Mouse (Mus musculus) forebrain, embryonic 13.5 days (tissue): ENCODE data around the gene Pih1d2. TPM values are rescaled to one million over a fixed set of nuclear protein-coding genes. Genes with fewer than 3 reads are reported as not detected.

Experiments used
- ATAC-seq: fragments of 200-750 bp; cut with Nextera tagmentation; 2 replicates; pipeline ENCODE4 v1.8.0; 2017
- H3K27ac ChIP-seq: fragments of 300-500 bp; sonication (generic); 2 replicates; pipeline ENCODE4 v1.5.1; 2015; ENCODE audit warnings: inconsistent platforms, mild to moderate bottlenecking, moderate library complexity
- H3K27me3 ChIP-seq: fragments of 300-500 bp; sonication (generic); 2 replicates; pipeline ENCODE4 v1.6.1; 2015; ENCODE audit warnings: mild to moderate bottlenecking, inconsistent platforms
- H3K36me3 ChIP-seq: fragments of 300-500 bp; sonication (generic); 2 replicates; pipeline ENCODE4 v1.6.1; 2015; ENCODE audit warnings: mild to moderate bottlenecking, inconsistent platforms; ENCODE audit not compliant: poor library complexity, severe bottlenecking
- H3K4me1 ChIP-seq: fragments of 300-500 bp; sonication (generic); 2 replicates; pipeline ENCODE4 v1.6.1; 2015; ENCODE audit warnings: inconsistent platforms
- H3K4me2 ChIP-seq: fragments of 300-500 bp; sonication (generic); 2 replicates; pipeline ENCODE4 v1.6.1; 2015; ENCODE audit warnings: inconsistent platforms, mild to moderate bottlenecking, moderate library complexity
- H3K4me3 ChIP-seq: fragments of 300-500 bp; sonication (generic); 2 replicates; pipeline ENCODE4 v1.5.1; 2015; ENCODE audit warnings: mild to moderate bottlenecking, inconsistent platforms
- H3K9ac ChIP-seq: fragments of 300-500 bp; sonication (generic); 2 replicates; pipeline ENCODE4 v1.6.1; 2015; ENCODE audit warnings: mild to moderate bottlenecking, inconsistent platforms
- H3K9me3 ChIP-seq: fragments of 300-500 bp; sonication (generic); replicated peaks from 2 replicates; pipeline ENCODE4 v1.6.1; 2016; ENCODE audit warnings: inconsistent platforms
- WGBS: fragments of 180-500 bp; shearing (Covaris S2); methylation state at CpG from one replicate; pipeline ENCODE4 v1.1.7; 2015; 5-methylcytosine and 5-hydroxymethylcytosine counted together
- polyA plus RNA-seq: library from polyadenylated mRNA; unstranded; fragments of >200 nt; fragmentation: Nextera tagmentation; extraction: Ambion mirVana; gene quantifications from 2 replicates; pipeline ENCODE4 v1.2.1, GENCODE M21; 2015

Pih1d2 gene
- polyA plus RNA-seq, 1 experiment from 2014 or later, result 5.0 TPM

- Histone ChIP-seq H3K9ac (no peak overlapping the region), H3K4me1 (no peaks in the 10 kb centered on the region), H3K27ac (no peak overlapping the region), H3K27me3 (no peaks in the 10 kb centered on the region), H3K4me3 (no peak overlapping the region), H3K36me3 (peaks cover 64% of the 10 kb centered on the region), H3K9me3 (no peaks in the 10 kb centered on the region), H3K4me2 (no peak overlapping the region)
- no peak for ATAC-seq
- WGBS, result 95% methylated on average over 11 of the region's 11 CpGs
Observed at GRCm38 (mm10) chr9:50634270-50634669, 17.1 kb downstream of the Pih1d2 start.

GRCm38 (mm10) chr9:50646826-50647370 lies 29.8 kb downstream of the Pih1d2 start:
- WGBS, result 76% methylated on average over 10 of the region's 10 CpGs
- H3K9ac ChIP-seq, result no peak overlapping the region
- no peaks in the 10 kb centered on the region for H3K9me3 ChIP-seq
- H3K27ac ChIP-seq, result no peak overlapping the region
- ATAC-seq, result no peak
- no peak overlapping the region for H3K4me2 ChIP-seq
- no peaks in the 10 kb centered on the region for H3K27me3 ChIP-seq
- no peak overlapping the region for H3K4me3 ChIP-seq
- H3K36me3 ChIP-seq, result peaks cover 94% of the 10 kb centered on the region
- H3K4me1 ChIP-seq, result no peaks in the 10 kb centered on the region

- no peak overlapping the region for H3K4me2 ChIP-seq
- no peak for ATAC-seq
- H3K27ac ChIP-seq, result no peak overlapping the region
- no peaks in the 10 kb centered on the region for H3K27me3 ChIP-seq
- H3K9ac ChIP-seq, result no peak overlapping the region
- whole genome bisulfite sequencing, result 95% methylated on average over 10 of the region's 10 CpGs
- H3K36me3 ChIP-seq, result peaks cover 96% of the 10 kb centered on the region
- H3K9me3 ChIP-seq, result no peaks in the 10 kb centered on the region
- no peak overlapping the region for H3K4me3 ChIP-seq
- no peaks in the 10 kb centered on the region for H3K4me1 ChIP-seq
Observed at GRCm38 (mm10) chr9:50650503-50650902, 33.4 kb downstream of the Pih1d2 start.

- Histone ChIP-seq H3K36me3 (peaks cover 30% of the 10 kb centered on the region), H3K9me3 (no peaks in the 10 kb centered on the region), H3K27me3 (no peaks in the 10 kb centered on the region), H3K9ac (peak overlapping the region; percentile 90), H3K4me2 (peak overlapping the region; percentile 86), H3K4me3 (peak overlapping the region; percentile 92), H3K27ac (peak overlapping the region; percentile 83; the same call in 1 of the 2 replicates), H3K4me1 (peaks cover 21% of the 10 kb centered on the region)
- 21% methylated on average over 5 of the region's 5 CpGs for WGBS
- ATAC-seq, result no peak
Observed at GRCm38 (mm10) chr9:50658391-50658790, 41.3 kb downstream of the Pih1d2 start.

GRCm38 (mm10) chr9:50658941-50659388 lies 41.8 kb downstream of the Pih1d2 start:
- Histone ChIP-seq H3K27me3 (no peaks in the 10 kb centered on the region), H3K27ac (peak overlapping the region; percentile 83), H3K4me3 (peak overlapping the region; percentile 92), H3K9me3 (no peaks in the 10 kb centered on the region), H3K4me1 (peaks cover 21% of the 10 kb centered on the region), H3K4me2 (peak overlapping the region; percentile 86), H3K9ac (peak overlapping the region; percentile 90), H3K36me3 (peaks cover 24% of the 10 kb centered on the region)
- ATAC-seq, result no peak; the same call in 1 of the 2 replicates
- WGBS, result 0% methylated on average over 28 of the region's 28 CpGs

GRCm38 (mm10) chr9:50659392-50660217 lies 42.5 kb downstream of the Pih1d2 start, which contains the start of gene Dlat:
TSS of gene Dlat (minus strand) at chr9:50659780.
- peak; percentile 95 for ATAC-seq

GRCm38 (mm10) chr9:50660431-50660830 lies 43.3 kb downstream of the Pih1d2 start:
- H3K4me3 ChIP-seq, result peak overlapping the region; percentile 92
- H3K9ac ChIP-seq, result peak overlapping the region; percentile 90
- no peaks in the 10 kb centered on the region for H3K9me3 ChIP-seq
- no peak for ATAC-seq
- H3K36me3 ChIP-seq, result peaks cover 18% of the 10 kb centered on the region
- H3K27ac ChIP-seq, result no peak overlapping the region
- 16% methylated on average over 12 of the region's 12 CpGs for WGBS
- peak overlapping the region; percentile 86 for H3K4me2 ChIP-seq
- H3K27me3 ChIP-seq, result no peaks in the 10 kb centered on the region
- peaks cover 21% of the 10 kb centered on the region for H3K4me1 ChIP-seq

More at GRCm38 (mm10) chr9:50659392-50660217, 42.5 kb downstream of the Pih1d2 start, which contains the start of gene Dlat:
- H3K4me1 ChIP-seq, result peaks cover 21% of the 10 kb centered on the region
- H3K4me3 ChIP-seq, result peak within 1 kb of the TSS; percentile 92
- H3K27ac ChIP-seq, result peak within 1 kb of the TSS; percentile 83
- WGBS, result under 1% methylated on average over 55 of the region's 63 CpGs
- H3K4me2 ChIP-seq, result peak within 1 kb of the TSS; percentile 86
- H3K9ac ChIP-seq, result peak within 1 kb of the TSS; percentile 90
- H3K36me3 ChIP-seq, result peaks cover 19% of the 10 kb centered on the region
- no peaks in the 10 kb centered on the region for H3K27me3 ChIP-seq
- no peaks in the 10 kb centered on the region for H3K9me3 ChIP-seq

- no peak overlapping the region for H3K4me3 ChIP-seq
- H3K9me3 ChIP-seq, result no peaks in the 10 kb centered on the region
- peaks cover 6% of the 10 kb centered on the region for H3K4me1 ChIP-seq
- ATAC-seq, result no peak
- H3K36me3 ChIP-seq, result peaks cover 34% of the 10 kb centered on the region
- no peak overlapping the region for H3K9ac ChIP-seq
- H3K27me3 ChIP-seq, result no peaks in the 10 kb centered on the region
- 92% methylated on average over 5 of the region's 5 CpGs for WGBS
- no peak overlapping the region for H3K4me2 ChIP-seq
- no peak overlapping the region for H3K27ac ChIP-seq
Observed at GRCm38 (mm10) chr9:50664826-50665225, 47.7 kb downstream of the Pih1d2 start.

- no peak overlapping the region for H3K4me3 ChIP-seq
- no peaks in the 10 kb centered on the region for H3K4me1 ChIP-seq
- ATAC-seq, result no peak
- no peaks in the 10 kb centered on the region for H3K27me3 ChIP-seq
- H3K27ac ChIP-seq, result no peak overlapping the region
- no peak overlapping the region for H3K4me2 ChIP-seq
- 92% methylated on average over 6 of the region's 6 CpGs for WGBS
- no peaks in the 10 kb centered on the region for H3K9me3 ChIP-seq
- H3K9ac ChIP-seq, result no peak overlapping the region
- H3K36me3 ChIP-seq, result peaks cover 34% of the 10 kb centered on the region
Observed at GRCm38 (mm10) chr9:50666442-50666841, 49.3 kb downstream of the Pih1d2 start.

- Histone ChIP-seq H3K9ac (no peak overlapping the region), H3K27me3 (no peaks in the 10 kb centered on the region), H3K9me3 (no peaks in the 10 kb centered on the region), H3K4me3 (no peak overlapping the region), H3K36me3 (peaks cover 34% of the 10 kb centered on the region), H3K4me1 (no peaks in the 10 kb centered on the region), H3K4me2 (no peak overlapping the region), H3K27ac (no peak overlapping the region)
- ATAC-seq, result no peak
- WGBS, result 81% methylated on average over 8 of the region's 8 CpGs
Observed at GRCm38 (mm10) chr9:50667579-50668498, 50.7 kb downstream of the Pih1d2 start.

- ATAC-seq, result peak; percentile 43; the same call in 1 of the 2 replicates
- Histone ChIP-seq H3K27ac (no peak overlapping the region), H3K27me3 (no peaks in the 10 kb centered on the region), H3K4me3 (no peak overlapping the region), H3K4me2 (no peak overlapping the region), H3K4me1 (no peaks in the 10 kb centered on the region), H3K36me3 (peaks cover 25% of the 10 kb centered on the region), H3K9me3 (no peaks in the 10 kb centered on the region), H3K9ac (no peak overlapping the region)
- 30% methylated on average over 5 of the region's 5 CpGs for WGBS
Observed at GRCm38 (mm10) chr9:50670690-50671089, 53.6 kb downstream of the Pih1d2 start.
